Comparison of ENCODE assay signal across 7 mouse cellular contexts in the genomic region with DNA sequence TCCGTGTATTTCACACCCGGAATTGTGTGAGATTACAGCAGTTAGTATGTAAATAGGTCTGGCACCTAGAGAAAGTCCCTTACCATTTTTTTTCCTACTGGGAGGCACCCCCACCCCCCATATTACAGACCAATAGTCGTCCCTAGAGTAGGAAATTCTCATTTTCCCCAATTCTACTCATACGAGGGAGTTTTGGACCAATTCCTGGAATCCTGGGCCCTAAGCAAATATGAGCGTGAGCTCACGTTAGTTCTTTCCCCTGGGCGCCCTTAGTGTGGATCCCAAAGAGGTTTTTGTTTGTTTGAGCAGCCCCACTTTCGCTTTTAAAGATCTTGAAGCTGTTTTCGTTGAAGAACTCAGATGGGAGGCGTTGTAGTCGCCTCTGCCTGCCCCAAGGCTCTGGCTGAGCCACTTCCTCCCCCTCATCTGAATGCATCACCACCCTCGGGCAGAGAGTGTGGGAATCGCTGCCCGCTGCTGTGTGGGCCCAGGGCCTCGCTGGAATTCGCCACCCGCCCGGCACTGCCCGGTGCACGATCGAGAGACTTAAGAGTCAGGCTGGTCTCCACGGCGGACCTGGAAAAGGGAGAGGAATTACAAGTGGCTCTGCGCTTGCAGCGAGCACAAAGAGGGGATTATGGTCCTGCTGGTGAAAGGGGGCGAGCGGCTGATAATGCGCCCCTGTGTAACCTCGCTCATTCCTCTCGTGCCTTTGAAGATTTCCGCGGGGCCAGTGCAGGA.
DNase-seq lines count a peak whose midpoint lies in the region; ATAC-seq lines count a peak whose summit lies in the region.

No protein-coding gene starts in this region.

- peak overlapping the region; percentile 48 for H3K9ac ChIP-seq in intestine, embryonic 14.5 days (ENCODE audit: low read length)

- no peaks in the 10 kb centered on the region for H3K27me3 ChIP-seq in intestine, embryonic 14.5 days (replicated peaks; ENCODE audit: control insufficient read depth, insufficient read depth, low read length)

- intact Hi-C loops in left cerebral cortex, postnatal 25 days (cut with DNase I), result no loop called here

- WGBS in intestine, embryonic 14.5 days, result 5% methylated on average over 31 of the region's 32 CpGs

- peak; percentile 74 to 89 for DNase-seq in adrenal gland, adult (ENCODE audit: inconsistent age in 2 of 2, low spot score in 1 of 2)
- DNase-seq in cerebellum, postnatal 36 days, result peak; percentile 55 to 56
- peak; percentile 43 for DNase-seq in gastrocnemius, postnatal 10 days
- peak; percentile 75 for DNase-seq in intestine, embryonic 14.5 days (ENCODE audit: low spot score)
- peak; percentile 66 to 73 for DNase-seq in left cerebral cortex, postnatal 25 days (ENCODE audit: low spot score in 2 of 2)
- DNase-seq in right cerebral cortex, postnatal 36 days (ENCODE audit: low spot score in 2 of 2), result peak; percentile 45 to 46

- H3K27ac ChIP-seq in intestine, embryonic 14.5 days (ENCODE audit: low read depth), result no peak overlapping the region

- H3K4me2 ChIP-seq in intestine, embryonic 14.5 days (ENCODE audit: low read length), result peak overlapping the region; percentile 83

- H3K4me3 ChIP-seq in intestine, embryonic 14.5 days (ENCODE audit: low read depth, low read length), result peak overlapping the region; percentile 46

- H3K36me3 ChIP-seq in intestine, embryonic 14.5 days (ENCODE audit: control insufficient read depth, insufficient read depth, low read length), result no peaks in the 10 kb centered on the region

- H3K4me1 ChIP-seq in intestine, embryonic 14.5 days (replicated peaks; ENCODE audit: control insufficient read depth, insufficient read depth, low read length), result 0 out of 2 replicates have a peak, but pooled peaks cover 4% of the 10 kb centered on the region

- ATAC-seq in intestine, embryonic 14.5 days (replicated peaks; ENCODE audit: low FRiP score, low TSS enrichment, low read depth), result 0 out of 2 replicates have a peak, but pooled peaks have one; percentile 36
- ATAC-seq in megakaryocyte-erythroid progenitor cell, adult 5-6 weeks (replicated peaks; ENCODE audit: low FRiP score, low TSS enrichment, poor library complexity, severe bottlenecking), result peak; percentile 78

- H3K9me3 ChIP-seq in intestine, embryonic 14.5 days (ENCODE audit: control insufficient read depth, low read length), result no peaks in the 10 kb centered on the region
